Mouse (Mus musculus): ENCODE data around the gene Rbfox2. TPM values are rescaled to one million over a fixed set of nuclear protein-coding genes. Genes with fewer than 3 reads are reported as not detected.
A peak's percentile ranks its signal among the peaks of the same experiment; 100 is the strongest.

Rbfox2 gene
- polyA plus RNA-seq, 1 experiment from 2014 or later = 81.5 TPM

GRCm38 (mm10) chr15:77085818-77086217, 221.0 kb downstream of the Rbfox2 start:
- no peak for ATAC-seq (replicated peaks; ENCODE audit: insufficient number of reproducible peaks, low FRiP score, low TSS enrichment)
- H3K4me2 ChIP-seq = no peak overlapping the region
- 55% methylated on average over 7 of the region's 7 CpGs for WGBS (ENCODE audit: insufficient replicate concordance)
- peaks cover 16% of the 10 kb centered on the region for H3K36me3 ChIP-seq (ENCODE audit: control insufficient read depth, insufficient read depth, low read length)
- no peak overlapping the region for H3K4me3 ChIP-seq (ENCODE audit: low read depth, low read length)
- peak overlapping the region; percentile 65; the same call in 1 of the 2 replicates for H3K27ac ChIP-seq (ENCODE audit: low read depth, low read length)
- no peaks in the 10 kb centered on the region for H3K27me3 ChIP-seq (ENCODE audit: control insufficient read depth, insufficient read depth, low read length)
- H3K9me3 ChIP-seq (replicated peaks; ENCODE audit: control insufficient read depth, low read length) = no peaks in the 10 kb centered on the region
- no peak overlapping the region for H3K9ac ChIP-seq (ENCODE audit: low read depth, low read length)
- peaks cover 18% of the 10 kb centered on the region for H3K4me1 ChIP-seq (ENCODE audit: control insufficient read depth, insufficient read depth, low read length)

- Histone ChIP-seq H3K4me1 (ENCODE audit: control insufficient read depth, insufficient read depth, low read length) (peaks cover 6% of the 10 kb centered on the region), H3K36me3 (ENCODE audit: control insufficient read depth, insufficient read depth, low read length) (peaks cover 40% of the 10 kb centered on the region), H3K9me3 (replicated peaks; ENCODE audit: control insufficient read depth, low read length) (no peaks in the 10 kb centered on the region), H3K27me3 (ENCODE audit: control insufficient read depth, insufficient read depth, low read length) (no peaks in the 10 kb centered on the region), H3K27ac (ENCODE audit: low read depth, low read length) (no peak overlapping the region), H3K4me3 (ENCODE audit: low read depth, low read length) (no peak overlapping the region), H3K4me2 (no peak overlapping the region), H3K9ac (ENCODE audit: low read depth, low read length) (no peak overlapping the region)
- ATAC-seq (replicated peaks; ENCODE audit: insufficient number of reproducible peaks, low FRiP score, low TSS enrichment) = no peak
- WGBS (ENCODE audit: insufficient replicate concordance) = 81% methylated on average over 5 of the region's 5 CpGs
These were observed 225.3 kb downstream of the Rbfox2 start for GRCm38 (mm10) chr15:77081454-77081853.

- WGBS (ENCODE audit: insufficient replicate concordance) = 68% methylated on average over 14 of the region's 14 CpGs
- H3K27ac ChIP-seq (ENCODE audit: low read depth, low read length) = no peak overlapping the region
- no peak for ATAC-seq (replicated peaks; ENCODE audit: insufficient number of reproducible peaks, low FRiP score, low TSS enrichment)
- H3K36me3 ChIP-seq (ENCODE audit: control insufficient read depth, insufficient read depth, low read length) = peaks cover 43% of the 10 kb centered on the region
- H3K4me2 ChIP-seq = no peak overlapping the region
- H3K9me3 ChIP-seq (replicated peaks; ENCODE audit: control insufficient read depth, low read length) = no peaks in the 10 kb centered on the region
- no peak overlapping the region for H3K9ac ChIP-seq (ENCODE audit: low read depth, low read length)
- H3K4me3 ChIP-seq (ENCODE audit: low read depth, low read length) = no peak overlapping the region
- H3K27me3 ChIP-seq (ENCODE audit: control insufficient read depth, insufficient read depth, low read length) = no peaks in the 10 kb centered on the region
- H3K4me1 ChIP-seq (ENCODE audit: control insufficient read depth, insufficient read depth, low read length) = 0 out of 2 replicates have a peak, but pooled peaks cover 5% of the 10 kb centered on the region
These were observed 226.0 kb downstream of the Rbfox2 start for GRCm38 (mm10) chr15:77080684-77081254.

- H3K4me2 ChIP-seq = no peak overlapping the region
- H3K9ac ChIP-seq (ENCODE audit: low read depth, low read length) = no peak overlapping the region
- 76% methylated on average over 11 of the region's 11 CpGs for WGBS (ENCODE audit: insufficient replicate concordance)
- no peaks in the 10 kb centered on the region for H3K9me3 ChIP-seq (replicated peaks; ENCODE audit: control insufficient read depth, low read length)
- no peaks in the 10 kb centered on the region for H3K27me3 ChIP-seq (ENCODE audit: control insufficient read depth, insufficient read depth, low read length)
- no peaks in the 10 kb centered on the region for H3K4me1 ChIP-seq (ENCODE audit: control insufficient read depth, insufficient read depth, low read length)
- no peak for ATAC-seq (replicated peaks; ENCODE audit: insufficient number of reproducible peaks, low FRiP score, low TSS enrichment)
- peaks cover 40% of the 10 kb centered on the region for H3K36me3 ChIP-seq (ENCODE audit: control insufficient read depth, insufficient read depth, low read length)
- H3K4me3 ChIP-seq (ENCODE audit: low read depth, low read length) = no peak overlapping the region
- H3K27ac ChIP-seq (ENCODE audit: low read depth, low read length) = no peak overlapping the region
These were observed 226.9 kb downstream of the Rbfox2 start for GRCm38 (mm10) chr15:77079890-77080361.

- H3K27me3 ChIP-seq (ENCODE audit: control insufficient read depth, insufficient read depth, low read length) = no peaks in the 10 kb centered on the region
- H3K4me3 ChIP-seq (ENCODE audit: low read depth, low read length) = no peak overlapping the region
- no peaks in the 10 kb centered on the region for H3K9me3 ChIP-seq (replicated peaks; ENCODE audit: control insufficient read depth, low read length)
- no peaks in the 10 kb centered on the region for H3K4me1 ChIP-seq (ENCODE audit: control insufficient read depth, insufficient read depth, low read length)
- peaks cover 38% of the 10 kb centered on the region for H3K36me3 ChIP-seq (ENCODE audit: control insufficient read depth, insufficient read depth, low read length)
- H3K4me2 ChIP-seq = no peak overlapping the region
- no peak overlapping the region for H3K27ac ChIP-seq (ENCODE audit: low read depth, low read length)
- no peak overlapping the region for H3K9ac ChIP-seq (ENCODE audit: low read depth, low read length)
- WGBS (ENCODE audit: insufficient replicate concordance) = 74% methylated on average over 14 of the region's 14 CpGs
- ATAC-seq (replicated peaks; ENCODE audit: insufficient number of reproducible peaks, low FRiP score, low TSS enrichment) = no peak
These were observed 227.5 kb downstream of the Rbfox2 start for GRCm38 (mm10) chr15:77079256-77079822.

- WGBS (ENCODE audit: insufficient replicate concordance) = 79% methylated on average over 3 of the region's 3 CpGs
- Histone ChIP-seq H3K4me2 (no peak overlapping the region), H3K27me3 (ENCODE audit: control insufficient read depth, insufficient read depth, low read length) (no peaks in the 10 kb centered on the region), H3K4me3 (ENCODE audit: low read depth, low read length) (no peak overlapping the region), H3K9me3 (replicated peaks; ENCODE audit: control insufficient read depth, low read length) (no peaks in the 10 kb centered on the region), H3K9ac (ENCODE audit: low read depth, low read length) (no peak overlapping the region), H3K36me3 (ENCODE audit: control insufficient read depth, insufficient read depth, low read length) (peaks cover 35% of the 10 kb centered on the region), H3K4me1 (ENCODE audit: control insufficient read depth, insufficient read depth, low read length) (no peaks in the 10 kb centered on the region), H3K27ac (ENCODE audit: low read depth, low read length) (no peak overlapping the region)
- ATAC-seq (replicated peaks; ENCODE audit: insufficient number of reproducible peaks, low FRiP score, low TSS enrichment) = no peak
These were observed 228.0 kb downstream of the Rbfox2 start for GRCm38 (mm10) chr15:77078786-77079185.

GRCm38 (mm10) chr15:77077906-77078305, 228.9 kb downstream of the Rbfox2 start:
- Histone ChIP-seq H3K27ac (ENCODE audit: low read depth, low read length) (no peak overlapping the region), H3K27me3 (ENCODE audit: control insufficient read depth, insufficient read depth, low read length) (no peaks in the 10 kb centered on the region), H3K4me3 (ENCODE audit: low read depth, low read length) (no peak overlapping the region), H3K4me2 (no peak overlapping the region), H3K9me3 (replicated peaks; ENCODE audit: control insufficient read depth, low read length) (no peaks in the 10 kb centered on the region), H3K9ac (ENCODE audit: low read depth, low read length) (no peak overlapping the region), H3K4me1 (ENCODE audit: control insufficient read depth, insufficient read depth, low read length) (no peaks in the 10 kb centered on the region), H3K36me3 (ENCODE audit: control insufficient read depth, insufficient read depth, low read length) (peaks cover 35% of the 10 kb centered on the region)
- WGBS (ENCODE audit: insufficient replicate concordance) = 85% methylated on average over 9 of the region's 9 CpGs
- no peak for ATAC-seq (replicated peaks; ENCODE audit: insufficient number of reproducible peaks, low FRiP score, low TSS enrichment)

- H3K36me3 ChIP-seq (ENCODE audit: control insufficient read depth, insufficient read depth, low read length) = peaks cover 30% of the 10 kb centered on the region
- WGBS (ENCODE audit: insufficient replicate concordance) = 81% methylated on average over 3 of the region's 3 CpGs
- no peaks in the 10 kb centered on the region for H3K9me3 ChIP-seq (replicated peaks; ENCODE audit: control insufficient read depth, low read length)
These were observed 230.3 kb downstream of the Rbfox2 start for GRCm38 (mm10) chr15:77076523-77076922.

More at GRCm38 (mm10) chr15:77076523-77076922, 230.3 kb downstream of the Rbfox2 start:
- H3K9ac ChIP-seq (ENCODE audit: low read depth, low read length) = no peak overlapping the region
- peaks cover 7% of the 10 kb centered on the region for H3K4me1 ChIP-seq (ENCODE audit: control insufficient read depth, insufficient read depth, low read length)
- H3K4me2 ChIP-seq = no peak overlapping the region
- no peaks in the 10 kb centered on the region for H3K27me3 ChIP-seq (ENCODE audit: control insufficient read depth, insufficient read depth, low read length)
- ATAC-seq (replicated peaks; ENCODE audit: insufficient number of reproducible peaks, low FRiP score, low TSS enrichment) = no peak
- no peak overlapping the region for H3K4me3 ChIP-seq (ENCODE audit: low read depth, low read length)
- no peak overlapping the region for H3K27ac ChIP-seq (ENCODE audit: low read depth, low read length)
